ENCODE assay signal across 8 mouse cellular contexts in the genomic region with DNA sequence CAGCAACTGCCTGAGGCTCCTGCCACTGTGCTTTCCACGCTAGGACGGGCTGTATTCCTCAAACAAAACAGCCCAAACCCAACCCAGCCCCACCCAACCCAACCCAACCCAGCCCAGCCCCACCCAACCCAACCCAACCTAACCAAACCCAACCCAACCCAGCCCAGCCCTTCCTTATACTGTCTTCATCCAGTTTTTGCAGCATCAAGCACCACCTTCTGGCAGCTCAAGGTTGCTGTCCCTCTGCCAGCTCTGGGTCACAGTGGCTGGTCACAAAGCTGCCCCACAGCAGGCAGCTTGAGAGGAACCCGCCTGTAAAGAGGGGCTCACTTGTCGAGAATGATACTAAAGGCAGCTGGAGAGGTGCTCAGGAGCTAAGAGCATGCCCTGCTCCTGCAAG. TPM values are rescaled to one million over a fixed set of nuclear protein-coding genes. Genes with fewer than 3 reads are reported as not detected.
DNase-seq lines count a peak whose midpoint lies in the region.

No protein-coding gene starts in this region.

- peak; percentile 25 for DNase-seq in gastrocnemius, postnatal 14 days
- DNase-seq in gastrocnemius, postnatal 25 days = no peak
- peak; percentile 23 for DNase-seq in 416B (ENCODE audit: low read depth)
- DNase-seq in cerebellum, adult 18-20 months = peak; percentile 60 to 65
- peak; percentile 39 for DNase-seq in liver
- DNase-seq in thymus, postnatal 36 days = no peak
- DNase-seq in left cerebral cortex, postnatal 36 days (ENCODE audit: low spot score in 2 of 2) = no peak
- no peak for DNase-seq in embryo, embryonic 11 days

- intact Hi-C loops in gastrocnemius, postnatal 14 days (cut with DNase I; ENCODE audit: low total_unique reads) = no loop called here
- intact Hi-C loops in left cerebral cortex, postnatal 36 days (cut with DNase I) = loop anchor here (2.0 to 10.0 kb wide), 2 partner anchors 91 to 189 kb away; a partner anchor contains a TSS

RNA-seq across cellular contexts. Expression of a gene that starts 8.6 kb away (rescaled TPM):
- total RNA-seq in gastrocnemius, postnatal 14 days (2021) = 100 to 1,000 TPM in 1 of 2 experiments, 10 to 100 TPM in 1; 99.3 to 104 TPM
- 100 to 1,000 TPM in 1 of 2 experiments, 10 to 100 TPM in 1; 63.2 to 101 TPM for total RNA-seq in gastrocnemius, postnatal 25 days (2021)
- total RNA-seq in left cerebral cortex, postnatal 36 days (2021) = 100 to 1,000 TPM; 276 to 310 TPM

RNA-seq across cellular contexts. Expression of a gene that starts 38.7 kb away (rescaled TPM):
- total RNA-seq in gastrocnemius, postnatal 14 days (2021) = 1 to 10 TPM; 4.7 to 4.8 TPM
- total RNA-seq in gastrocnemius, postnatal 25 days (2021) = 1 to 10 TPM; 3.7 to 4.1 TPM
- 10 to 100 TPM; 79.5 to 82.1 TPM for total RNA-seq in left cerebral cortex, postnatal 36 days (2021)

Comparison
In these comparisons a context has a peak if more than half of its experiments do, and no peak if none do; other contexts are left out.
1. DNase-seq: peak in gastrocnemius, postnatal 14 days (single experiment), 416B (single experiment), cerebellum, adult 18-20 months (2 of 2) and liver (single experiment); none in gastrocnemius, postnatal 25 days (single experiment), thymus, postnatal 36 days (0 of 2), left cerebral cortex, postnatal 36 days (0 of 2) and embryo, embryonic 11 days (single experiment).
2. RNA of a gene that starts 38.7 kb away (total RNA-seq): 79.5 to 82.1 TPM in left cerebral cortex, postnatal 36 days; 4.7 to 4.8 TPM in gastrocnemius, postnatal 14 days and 3.7 to 4.1 TPM in gastrocnemius, postnatal 25 days; every median in the first group is over 10 times any median in the second.